Mouse (Mus musculus): ENCODE data around the gene Necap2. TPM values are rescaled to one million over a fixed set of nuclear protein-coding genes. Genes with fewer than 3 reads are reported as not detected.

Necap2 gene
- polyA plus RNA-seq, 2 experiments = 60.3 to 88.7 TPM

DNA sequence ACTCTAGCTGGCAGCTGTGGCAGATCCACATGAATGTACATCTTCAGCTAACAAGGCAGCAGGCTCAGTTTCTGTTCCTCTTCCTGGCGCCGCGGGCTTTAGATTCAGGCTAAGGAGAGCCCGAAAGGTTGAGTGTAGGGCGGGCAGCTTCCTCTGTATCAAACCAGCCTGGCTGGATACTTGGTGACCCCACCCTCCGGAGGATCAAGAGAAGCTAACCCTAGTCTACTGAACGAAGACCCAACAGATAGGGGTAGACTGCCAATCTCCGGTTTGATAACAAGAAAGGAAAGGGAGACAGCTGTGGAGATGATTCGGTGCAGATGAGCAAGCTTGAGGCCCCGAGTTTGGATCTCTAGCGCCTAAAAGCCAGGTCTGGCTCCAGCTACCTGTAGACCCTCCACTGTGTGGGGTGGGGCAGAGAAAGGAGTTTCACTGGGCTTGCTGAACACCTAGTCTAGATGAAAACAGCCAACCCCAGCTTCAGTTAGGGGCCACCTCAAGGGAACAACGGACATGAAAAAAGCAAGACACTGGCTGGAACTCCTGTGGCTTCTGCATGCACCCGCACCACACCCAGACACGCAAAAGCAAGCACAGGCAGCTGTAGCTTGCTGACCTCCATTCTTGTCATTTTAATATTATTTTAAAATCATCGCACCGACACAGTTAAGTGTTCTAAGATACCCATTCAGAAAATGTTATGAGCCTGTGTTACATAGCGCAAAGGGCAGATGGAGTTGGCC lies 1.2 kb downstream of the Necap2 start:
- ATAC-seq (ENCODE audit: insufficient read depth) = peak; percentile 75
- TF ChIP-seq CTCF (IDR thresholded peaks at IDR 0.05; ENCODE audit: low read depth) (no peak), EP300 (IDR thresholded peaks at IDR 0.05; ENCODE audit: low read depth) (no peak)

DNA sequence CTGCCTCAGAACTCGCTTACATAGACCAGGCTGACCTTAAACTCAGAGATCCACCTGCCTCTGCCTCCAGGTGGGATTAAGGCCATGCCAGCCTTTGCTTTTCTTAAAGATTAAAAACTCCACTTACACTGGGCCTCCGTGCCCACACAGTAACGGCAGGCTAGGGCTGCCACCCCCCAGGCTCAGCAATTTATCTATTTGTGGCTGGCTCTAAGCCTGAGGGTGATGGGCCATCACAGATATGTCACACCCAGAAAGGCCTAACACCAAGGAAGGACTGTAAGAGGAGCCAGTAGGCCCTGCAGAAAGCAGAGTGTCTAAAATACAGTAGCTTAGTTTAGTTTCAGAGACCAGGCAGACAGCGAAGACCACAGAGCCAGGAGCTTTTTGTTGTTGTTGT lies 4.0 kb downstream of the Necap2 start:
- Histone ChIP-seq H3K4me3 (ENCODE audit: insufficient read depth in 1 of 2, low read depth in 2 of 2, low read length in 2 of 2) (peak overlapping the region; percentile 16 to 29; a peak in 3 of 4 replicates), H3K4me2 (ENCODE audit: low read depth) (peak overlapping the region; percentile 97), H3K9me3 (ENCODE audit: control insufficient read depth, low read length) (no peaks in the 10 kb centered on the region), H3K27ac (peak overlapping the region; percentile 71), H3K4me1 (replicated peaks; ENCODE audit: control insufficient read depth in 2 of 2, insufficient read depth in 2 of 2, low read length in 1 of 2) (peaks cover 32 to 42% of the 10 kb centered on the region in 2 experiments), H3K36me3 (replicated peaks; ENCODE audit: control insufficient read depth, insufficient read depth, low read depth) (peaks cover 40% of the 10 kb centered on the region), H3K27me3 (ENCODE audit: control insufficient read depth, insufficient read depth, low read length) (no peaks in the 10 kb centered on the region), H3K9ac (replicated peaks) (peak overlapping the region; percentile 50)
- DNase-seq (ENCODE audit: low read depth in 3 of 3, low spot score in 3 of 3) (no peak), ATAC-seq (ENCODE audit: insufficient read depth) (peak; percentile 66)
- WGBS (ENCODE audit: insufficient replicate concordance) = 23% methylated on average over 4 of the region's 4 CpGs
- TF ChIP-seq CTCF (IDR thresholded peaks at IDR 0.05; ENCODE audit: low read depth) (no peak), EP300 (IDR thresholded peaks at IDR 0.05; ENCODE audit: low read depth) (peak; percentile 54)

More for the DNA sequence above, 1.2 kb downstream of the Necap2 start:
- peak overlapping the region; percentile 94 for H3K9ac ChIP-seq (replicated peaks)
- peaks cover 29 to 36% of the 10 kb centered on the region in 2 experiments for H3K4me1 ChIP-seq (replicated peaks; ENCODE audit: control insufficient read depth in 2 of 2, insufficient read depth in 2 of 2, low read length in 1 of 2)
- peak overlapping the region; percentile 93 for H3K27ac ChIP-seq
- H3K4me2 ChIP-seq (ENCODE audit: low read depth) = peak overlapping the region; percentile 97
- no peaks in the 10 kb centered on the region for H3K27me3 ChIP-seq (ENCODE audit: control insufficient read depth, insufficient read depth, low read length)
- no peaks in the 10 kb centered on the region for H3K9me3 ChIP-seq (ENCODE audit: control insufficient read depth, low read length)
- 12% methylated on average over 17 of the region's 17 CpGs for WGBS (ENCODE audit: insufficient replicate concordance)
- peak overlapping the region; percentile 96 for H3K4me3 ChIP-seq (ENCODE audit: insufficient read depth in 1 of 2, low read depth in 2 of 2, low read length in 2 of 2)
- peak; percentile 59 to 68 (median 66) for DNase-seq (ENCODE audit: low read depth in 3 of 3, low spot score in 3 of 3)
- peaks cover 20% of the 10 kb centered on the region for H3K36me3 ChIP-seq (replicated peaks; ENCODE audit: control insufficient read depth, insufficient read depth, low read depth)

DNA sequence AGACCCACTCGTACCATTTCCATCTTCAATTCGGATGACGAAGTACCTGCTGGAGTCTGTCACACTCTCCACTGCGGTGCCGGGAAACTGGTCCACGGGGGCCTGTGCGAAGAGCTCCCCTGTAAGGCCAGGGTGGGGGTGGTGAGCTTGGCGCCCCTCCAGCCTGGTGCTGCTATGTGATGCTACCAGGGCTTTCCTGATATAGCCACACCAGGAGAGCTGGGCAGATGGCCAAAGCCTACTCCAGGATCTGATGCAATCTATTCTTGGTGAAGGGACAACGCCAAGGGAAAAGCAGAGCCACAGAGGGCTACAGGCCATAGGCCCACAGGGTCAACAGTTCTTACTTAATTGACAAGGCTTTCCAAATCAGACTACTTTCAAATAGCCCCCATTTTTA lies 4.5 kb downstream of the Necap2 start:
- Histone ChIP-seq H3K27ac (peak overlapping the region; percentile 71), H3K9me3 (ENCODE audit: control insufficient read depth, low read length) (no peaks in the 10 kb centered on the region), H3K4me1 (replicated peaks; ENCODE audit: control insufficient read depth in 2 of 2, insufficient read depth in 2 of 2, low read length in 1 of 2) (peaks cover 33 to 46% of the 10 kb centered on the region in 2 experiments), H3K4me2 (ENCODE audit: low read depth) (peak overlapping the region; percentile 97), H3K4me3 (ENCODE audit: insufficient read depth in 1 of 2, low read depth in 2 of 2, low read length in 2 of 2) (peak overlapping the region in 1 of 2 experiments; percentile 29; a peak in 2 of 4 replicates), H3K27me3 (ENCODE audit: control insufficient read depth, insufficient read depth, low read length) (no peaks in the 10 kb centered on the region), H3K36me3 (replicated peaks; ENCODE audit: control insufficient read depth, insufficient read depth, low read depth) (peaks cover 44% of the 10 kb centered on the region), H3K9ac (replicated peaks) (peak overlapping the region; percentile 50)
- 71% methylated on average over 9 of the region's 9 CpGs for WGBS (ENCODE audit: insufficient replicate concordance)
- TF ChIP-seq EP300 (IDR thresholded peaks at IDR 0.05; ENCODE audit: low read depth) (no peak), CTCF (IDR thresholded peaks at IDR 0.05; ENCODE audit: low read depth) (no peak)
- DNase-seq (ENCODE audit: low read depth in 3 of 3, low spot score in 3 of 3) (no peak), ATAC-seq (ENCODE audit: insufficient read depth) (no peak)

DNA sequence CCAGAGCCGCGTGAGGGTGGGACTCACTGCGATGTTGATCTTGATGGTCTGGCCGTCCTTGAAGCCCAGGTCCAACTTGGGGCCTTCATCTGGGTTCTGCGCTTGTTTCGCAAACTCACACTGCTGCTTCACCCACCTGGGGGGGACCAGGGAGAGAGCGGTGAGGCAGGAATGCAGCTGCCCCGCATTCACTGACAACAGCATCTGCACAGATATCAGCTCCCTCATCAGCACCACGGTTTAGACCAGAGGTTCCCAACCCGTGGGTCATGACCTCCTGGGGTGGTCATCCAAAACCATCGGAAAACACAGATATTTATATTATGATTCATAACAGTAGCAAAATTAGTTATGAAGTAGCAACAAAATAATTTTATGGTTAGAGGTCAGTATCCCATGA lies 5.7 kb downstream of the Necap2 start:
- no peak for DNase-seq (ENCODE audit: low read depth in 3 of 3, low spot score in 3 of 3)
- TF ChIP-seq CTCF (IDR thresholded peaks at IDR 0.05; ENCODE audit: low read depth) (no peak), EP300 (IDR thresholded peaks at IDR 0.05; ENCODE audit: low read depth) (no peak)
- Histone ChIP-seq H3K9me3 (ENCODE audit: control insufficient read depth, low read length) (no peaks in the 10 kb centered on the region), H3K4me1 (replicated peaks; ENCODE audit: control insufficient read depth in 2 of 2, insufficient read depth in 2 of 2, low read length in 1 of 2) (peaks cover 38 to 54% of the 10 kb centered on the region in 2 experiments), H3K4me2 (ENCODE audit: low read depth) (no peak overlapping the region), H3K27me3 (ENCODE audit: control insufficient read depth, insufficient read depth, low read length) (no peaks in the 10 kb centered on the region), H3K9ac (replicated peaks) (no peak overlapping the region), H3K36me3 (replicated peaks; ENCODE audit: control insufficient read depth, insufficient read depth, low read depth) (peaks cover 56% of the 10 kb centered on the region), H3K4me3 (ENCODE audit: insufficient read depth in 1 of 2, low read depth in 2 of 2, low read length in 2 of 2) (no peak overlapping the region), H3K27ac (no peak overlapping the region)
- WGBS (ENCODE audit: insufficient replicate concordance) = 80% methylated on average over 11 of the region's 11 CpGs
- ATAC-seq (ENCODE audit: insufficient read depth) = no peak

DNA sequence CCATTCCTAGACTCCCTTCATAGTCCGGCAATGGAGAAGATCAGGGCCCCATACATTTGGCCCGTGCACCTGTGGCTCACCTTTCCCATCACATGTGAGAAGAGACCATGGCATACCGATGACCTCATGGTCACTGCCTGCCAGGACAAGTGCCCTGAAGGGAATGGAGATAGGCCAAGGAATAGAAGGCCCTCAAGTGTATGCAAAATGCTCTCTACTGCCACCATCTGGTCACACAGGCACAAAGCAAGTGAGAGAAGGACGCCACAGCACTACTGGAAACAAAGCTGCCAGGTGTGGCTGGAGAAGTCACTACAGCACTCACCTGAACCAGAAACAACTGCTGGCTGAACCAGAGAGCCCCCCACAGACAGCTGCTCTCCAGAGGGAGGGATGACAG lies 8.4 kb downstream of the Necap2 start:
- TF ChIP-seq CTCF (IDR thresholded peaks at IDR 0.05; ENCODE audit: low read depth) (peak; percentile 98), EP300 (IDR thresholded peaks at IDR 0.05; ENCODE audit: low read depth) (no peak)
- H3K36me3 ChIP-seq (replicated peaks; ENCODE audit: control insufficient read depth, insufficient read depth, low read depth) = peaks cover 75% of the 10 kb centered on the region
- H3K27ac ChIP-seq = no peak overlapping the region
- peaks cover 20 to 36% of the 10 kb centered on the region in 2 experiments for H3K4me1 ChIP-seq (replicated peaks; ENCODE audit: control insufficient read depth in 2 of 2, insufficient read depth in 2 of 2, low read length in 1 of 2)
- H3K9me3 ChIP-seq (ENCODE audit: control insufficient read depth, low read length) = no peaks in the 10 kb centered on the region
- no peak overlapping the region for H3K4me2 ChIP-seq (ENCODE audit: low read depth)
- ATAC-seq (ENCODE audit: insufficient read depth) (no peak), DNase-seq (ENCODE audit: low read depth in 3 of 3, low spot score in 3 of 3) (peak in 1 of 3 experiments; percentile 66)
- no peak overlapping the region for H3K4me3 ChIP-seq (ENCODE audit: insufficient read depth in 1 of 2, low read depth in 2 of 2, low read length in 2 of 2)
- H3K27me3 ChIP-seq (ENCODE audit: control insufficient read depth, insufficient read depth, low read length) = no peaks in the 10 kb centered on the region
- no peak overlapping the region for H3K9ac ChIP-seq (replicated peaks)
- 39% methylated on average over 4 of the region's 4 CpGs for WGBS (ENCODE audit: insufficient replicate concordance)

All from liver, embryonic 14.5 days (tissue).